Mouse (Mus musculus): ENCODE results near the gene Gm20388.

Gene Gm20388

GRCm38 (mm10) chr8:122983178-122983942 is 3072.7 kb downstream of the Gm20388 start:
- no peak for DNase-seq (ENCODE audit: low spot score)

DNA sequence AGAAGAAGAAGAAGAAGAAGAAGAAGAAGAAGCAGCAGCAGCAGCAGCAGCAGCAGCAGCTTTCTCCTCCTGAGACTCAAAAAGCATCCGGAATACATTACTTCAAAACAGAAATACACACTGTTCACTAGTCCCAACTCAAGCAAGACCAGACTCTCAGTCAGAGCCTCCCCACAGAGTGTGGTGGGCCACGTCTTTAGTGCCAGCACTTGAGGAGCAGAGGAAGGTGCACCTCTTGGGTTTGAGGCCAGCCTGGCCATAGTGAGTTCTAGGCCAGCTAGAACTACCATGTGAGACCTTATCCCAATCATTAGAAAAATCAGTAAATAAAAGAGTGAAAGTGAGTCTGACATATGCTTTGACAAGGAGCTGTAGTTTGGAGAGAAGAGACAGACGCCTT is 3073.5 kb downstream of the Gm20388 start:
- no peak for DNase-seq (ENCODE audit: low spot score)

- DNase-seq (ENCODE audit: low spot score), result no peak
Measured at GRCm38 (mm10) chr8:122986501-122987184, 3076.0 kb downstream of the Gm20388 start.

DNA sequence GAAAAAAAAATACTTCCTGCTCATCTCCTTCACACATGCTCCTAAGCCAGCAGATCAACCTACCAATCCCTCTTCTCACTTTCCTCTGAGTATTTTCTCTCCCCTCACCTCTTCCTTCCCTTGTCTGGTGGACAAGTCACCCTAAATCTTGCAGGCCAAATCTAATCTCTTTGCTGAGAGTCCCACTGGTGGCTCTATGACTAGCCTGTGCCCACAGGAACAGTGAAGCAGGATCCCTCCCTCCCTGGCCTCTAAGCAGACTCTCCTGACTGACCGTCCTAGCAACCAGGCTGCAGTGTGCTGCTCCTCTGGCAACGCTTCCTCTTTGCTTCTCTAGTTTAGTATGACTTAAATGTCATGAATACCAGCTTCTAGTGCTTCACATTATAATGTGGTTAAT is 3076.6 kb downstream of the Gm20388 start:
- no peak for DNase-seq (ENCODE audit: low spot score)

DNA sequence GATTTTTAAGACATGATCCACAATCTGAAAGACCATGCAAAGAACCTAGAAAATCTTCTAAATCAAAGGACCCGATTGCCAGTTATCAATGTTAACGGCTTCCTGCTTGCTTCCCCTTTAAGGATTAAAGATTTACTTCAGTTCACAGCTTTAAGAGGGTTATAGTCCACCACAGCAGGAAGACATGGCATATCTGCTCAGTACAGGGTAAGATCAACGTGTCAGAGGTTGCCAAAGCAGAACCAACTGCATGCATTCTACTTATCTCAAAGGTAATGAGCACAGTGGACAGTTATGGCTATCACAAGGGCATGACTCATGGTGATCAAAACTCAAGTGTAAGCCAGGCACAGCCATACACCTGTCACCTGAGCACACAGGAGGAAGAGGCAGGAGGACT is 3078.3 kb downstream of the Gm20388 start:
- DNase-seq (ENCODE audit: low spot score), result no peak

DNA sequence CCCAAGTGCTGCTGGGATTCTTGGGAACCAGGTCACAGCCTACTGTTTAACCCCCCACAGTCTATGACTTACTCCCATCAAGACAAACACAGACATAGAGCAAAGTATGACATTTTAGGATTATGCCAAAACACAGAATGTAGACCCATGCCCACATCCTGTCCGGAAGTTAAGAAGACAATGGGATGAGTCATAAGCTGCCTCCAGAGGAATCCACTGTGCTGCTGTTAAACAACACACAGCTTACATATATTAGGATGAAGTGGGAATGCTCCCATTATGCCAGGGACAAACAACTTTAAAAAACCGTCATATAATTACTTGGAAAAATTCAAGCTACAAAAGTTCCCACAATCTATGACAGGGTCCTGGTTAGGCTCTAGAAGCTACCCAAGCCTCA is 3079.3 kb downstream of the Gm20388 start:
- no peak for DNase-seq (ENCODE audit: low spot score)

DNA sequence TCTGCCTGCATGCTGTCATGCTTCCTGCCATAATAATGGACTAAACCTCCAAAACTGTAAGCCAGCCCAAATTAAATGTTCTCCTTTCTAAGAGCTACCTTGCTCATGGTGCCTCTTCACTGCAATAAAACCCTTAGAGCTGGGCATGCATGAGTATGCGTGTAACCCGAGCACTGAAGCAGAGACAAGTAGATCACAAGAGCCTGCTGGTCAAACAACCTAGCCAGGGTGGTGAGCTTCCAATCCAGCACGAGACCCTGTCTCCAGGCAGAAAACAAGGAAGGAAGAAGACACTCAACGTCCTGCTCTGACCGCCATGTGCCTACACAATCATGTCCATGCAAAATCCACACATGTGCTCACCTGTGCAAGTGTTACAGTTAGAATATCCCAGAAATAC is 3080.7 kb downstream of the Gm20388 start:
- DNase-seq (ENCODE audit: low spot score), result no peak

DNA sequence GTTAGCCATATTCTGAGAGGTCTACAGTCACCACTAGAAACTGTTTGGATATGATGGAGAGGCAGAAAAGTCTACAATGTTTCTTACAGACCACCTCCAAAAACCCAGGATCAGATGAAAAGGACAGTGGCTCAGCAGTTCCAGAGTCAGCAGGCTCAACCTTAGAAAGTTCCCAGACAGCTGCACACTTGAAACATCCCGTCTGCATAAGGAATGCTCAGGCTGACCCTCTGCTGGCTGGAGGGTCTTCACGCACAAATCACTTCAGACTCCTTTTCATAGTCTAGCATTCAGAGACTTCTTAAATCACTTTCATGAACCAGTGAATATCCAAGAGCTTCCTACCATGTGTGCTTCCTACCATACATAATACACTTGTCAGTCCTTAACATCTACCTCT is 3081.7 kb downstream of the Gm20388 start:
- no peak for DNase-seq (ENCODE audit: low spot score)

DNA sequence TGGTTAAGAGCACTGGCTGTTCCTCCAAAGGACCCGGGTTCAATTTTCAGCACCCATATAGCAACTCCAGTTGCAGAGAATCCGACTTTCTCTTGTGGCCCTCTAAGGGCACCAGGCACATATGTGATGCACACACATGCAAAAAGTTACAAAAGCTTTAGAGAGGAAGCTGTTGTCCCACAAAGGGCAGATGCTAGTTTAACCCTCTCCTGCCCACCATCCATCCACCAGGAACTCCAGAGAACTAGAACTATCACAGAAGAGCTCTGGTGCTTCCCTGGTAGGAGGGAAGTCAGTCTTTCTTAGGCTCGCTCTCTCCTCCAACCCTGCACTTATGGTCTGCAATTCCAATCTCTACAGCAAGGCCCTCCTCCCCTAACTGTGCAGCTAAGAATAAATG is 3082.4 kb downstream of the Gm20388 start:
- no peak for DNase-seq (ENCODE audit: low spot score)

GRCm38 (mm10) chr8:122993740-122994139 is 3083.1 kb downstream of the Gm20388 start:
- no peak for DNase-seq (ENCODE audit: low spot score)

DNA sequence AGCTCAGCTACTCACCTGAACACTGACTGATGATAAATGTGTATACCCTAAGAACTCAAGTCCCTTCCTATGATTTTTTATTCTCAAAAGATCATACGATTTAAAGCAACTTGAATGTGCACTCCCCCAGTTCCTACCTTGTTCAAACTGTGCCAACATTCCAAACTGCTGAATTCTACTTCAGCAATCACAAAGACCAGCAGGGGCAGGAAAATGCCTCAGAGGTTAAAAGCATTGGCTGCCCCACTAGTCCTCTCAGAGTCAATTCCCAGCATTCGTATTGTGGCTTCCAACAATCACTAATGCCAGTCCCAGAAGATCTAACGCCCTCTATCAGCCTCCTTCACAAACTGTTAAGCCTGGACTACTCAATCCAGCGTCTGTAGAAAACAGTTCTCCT is 3087.3 kb downstream of the Gm20388 start:
- DNase-seq (ENCODE audit: low spot score), result no peak

DNA sequence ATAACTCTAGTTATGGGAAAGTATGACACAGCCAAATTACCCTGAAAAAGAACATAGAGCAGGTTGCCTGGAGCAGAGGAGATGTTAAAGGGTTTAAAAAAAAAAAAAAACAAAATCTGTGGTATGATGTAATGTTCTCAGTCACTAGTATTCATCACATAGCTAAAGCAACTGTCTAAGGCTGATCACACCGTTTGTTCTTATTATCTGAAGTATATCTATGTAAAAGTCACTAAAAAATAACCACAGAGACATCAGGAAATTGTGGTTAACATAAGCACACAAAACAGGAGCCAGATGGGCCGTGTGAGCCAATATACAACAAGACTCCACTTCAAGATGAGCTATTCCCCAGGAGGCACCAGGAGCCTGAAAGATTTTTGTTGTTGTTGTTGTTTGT is 3089.7 kb downstream of the Gm20388 start:
- DNase-seq (ENCODE audit: low spot score), result no peak

GRCm38 (mm10) chr8:123004033-123004922 is 3093.6 kb downstream of the Gm20388 start:
- DNase-seq (ENCODE audit: low spot score), result no peak

GRCm38 (mm10) chr8:123005328-123005727 is 3094.7 kb downstream of the Gm20388 start:
- DNase-seq (ENCODE audit: low spot score), result no peak

GRCm38 (mm10) chr8:123005805-123006204 is 3095.2 kb downstream of the Gm20388 start:
- DNase-seq (ENCODE audit: low spot score), result no peak

DNA sequence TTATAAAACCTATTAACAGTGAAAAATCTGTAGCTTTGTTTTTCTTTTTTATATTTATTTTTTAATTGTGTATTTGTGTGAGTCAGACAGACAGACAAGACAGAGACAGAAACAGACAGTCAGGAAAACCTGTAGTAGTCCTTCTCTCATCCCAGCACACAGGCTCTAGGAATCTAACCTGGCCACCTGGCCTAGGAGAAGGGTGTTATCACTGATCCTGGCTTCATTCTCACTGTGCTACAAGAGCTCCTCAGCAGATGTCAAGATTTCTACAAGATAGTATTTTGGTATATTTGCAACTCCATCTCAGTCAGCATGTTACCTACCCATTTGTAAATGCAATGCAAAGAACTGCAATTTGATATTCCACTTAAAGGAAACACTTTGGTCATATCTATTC is 3100.7 kb downstream of the Gm20388 start:
- no peak for DNase-seq (ENCODE audit: low spot score)

GRCm38 (mm10) chr8:123014429-123014828 is 3103.8 kb downstream of the Gm20388 start:
- no peak for DNase-seq (ENCODE audit: low spot score)

DNA sequence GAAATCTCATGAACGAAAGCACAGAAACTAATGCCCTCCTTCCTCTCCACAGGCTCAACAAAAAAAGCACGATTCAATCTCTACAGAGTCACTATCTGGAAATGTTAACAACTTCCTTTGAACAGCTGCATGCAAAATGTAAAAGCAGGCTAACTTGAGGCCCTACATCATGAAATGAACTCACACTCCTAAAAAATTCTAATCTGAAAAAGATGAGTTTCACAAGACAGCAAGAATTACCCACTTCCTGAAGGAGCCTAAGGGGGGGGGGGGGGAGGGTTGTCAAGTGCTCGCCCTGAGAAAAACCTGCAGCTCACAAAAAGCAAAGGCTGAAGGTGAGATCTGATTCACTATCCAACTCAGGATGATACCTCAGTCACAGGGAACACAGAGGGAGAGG is 3104.4 kb downstream of the Gm20388 start:
- no peak for DNase-seq (ENCODE audit: low spot score)

DNA sequence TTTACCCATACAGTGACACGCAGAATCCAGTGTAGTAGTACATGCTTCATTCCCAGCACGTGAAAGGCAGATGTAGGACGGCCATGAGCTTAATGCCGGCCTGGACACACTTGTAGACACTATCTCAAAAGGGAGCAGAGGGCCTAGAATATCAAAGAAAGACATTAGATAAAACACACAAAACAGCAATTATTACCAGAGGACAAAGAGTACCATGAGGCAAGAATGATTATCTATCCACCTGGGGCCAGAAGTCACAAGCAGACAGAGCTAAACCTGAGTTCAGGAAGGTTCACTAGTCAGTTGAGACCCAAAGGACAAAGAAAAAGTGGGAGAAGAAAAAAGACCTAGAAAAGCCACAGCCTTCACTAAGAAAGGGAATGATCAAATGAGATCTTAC is 3106.5 kb downstream of the Gm20388 start:
- DNase-seq (ENCODE audit: low spot score), result no peak

GRCm38 (mm10) chr8:123018484-123019164 is 3108.0 kb downstream of the Gm20388 start:
- no peak for DNase-seq (ENCODE audit: low spot score)

GRCm38 (mm10) chr8:123020084-123020483 is 3109.4 kb downstream of the Gm20388 start:
- DNase-seq (ENCODE audit: low spot score), result no peak

- no peak for DNase-seq (ENCODE audit: low spot score)
Measured at GRCm38 (mm10) chr8:123020859-123021258, 3110.2 kb downstream of the Gm20388 start.
